Mouse (Mus musculus) neural tube, embryonic 13.5 days (tissue): ENCODE results near the gene Cyp4f37. TPM values are rescaled to one million over a fixed set of nuclear protein-coding genes. Genes with fewer than 3 reads are reported as not detected.

Experiments used
- ATAC-seq: fragments of 200-750 bp; cut with Nextera tagmentation; 2 replicates; pipeline ENCODE4 v1.8.0; 2017; ENCODE audit warnings: low read depth, mild to moderate bottlenecking, moderate TSS enrichment, moderate library complexity
- H3K27ac ChIP-seq: fragments of 300-500 bp; sonication (generic); replicated peaks from 2 replicates; pipeline ENCODE4 v1.5.1; 2015; ENCODE audit warnings: moderate library complexity, mild to moderate bottlenecking, inconsistent platforms
- H3K27me3 ChIP-seq: fragments of 300-500 bp; sonication (generic); 2 replicates; pipeline ENCODE4 v1.6.1; 2015; ENCODE audit warnings: mild to moderate bottlenecking, inconsistent platforms
- H3K36me3 ChIP-seq: fragments of 300-500 bp; sonication (generic); 2 replicates; pipeline ENCODE4 v1.6.1; 2015; ENCODE audit warnings: mild to moderate bottlenecking, inconsistent platforms
- H3K4me1 ChIP-seq: fragments of 300-500 bp; sonication (generic); replicated peaks from 2 replicates; pipeline ENCODE4 v1.6.1; 2015; ENCODE audit warnings: inconsistent platforms
- H3K4me2 ChIP-seq: fragments of 300-500 bp; sonication (generic); 2 replicates; pipeline ENCODE4 v1.6.1; 2015; ENCODE audit warnings: inconsistent platforms, mild to moderate bottlenecking, moderate library complexity
- H3K4me3 ChIP-seq: fragments of 300-500 bp; sonication (generic); 2 replicates; pipeline ENCODE4 v1.5.1; 2015; ENCODE audit warnings: mild to moderate bottlenecking, inconsistent platforms
- H3K9ac ChIP-seq: fragments of 300-500 bp; sonication (generic); 2 replicates; pipeline ENCODE4 v1.6.1; 2015; ENCODE audit warnings: moderate library complexity, mild to moderate bottlenecking, inconsistent platforms
- H3K9me3 ChIP-seq: fragments of 300-500 bp; sonication (generic); 2 replicates; pipeline ENCODE4 v1.6.1; 2016; ENCODE audit warnings: inconsistent platforms
- WGBS: fragments of 180-500 bp; shearing (Covaris S2); methylation state at CpG from one replicate; pipeline ENCODE4 v1.1.7; 2015; 5-methylcytosine and 5-hydroxymethylcytosine counted together
- polyA plus RNA-seq: library from polyadenylated mRNA; unstranded; fragments of >200 nt; fragmentation: Nextera tagmentation; extraction: Ambion mirVana; gene quantifications from 2 replicates; pipeline ENCODE4 v1.2.1, GENCODE M21; 2015

Gene Cyp4f37
- polyA plus RNA-seq, 1 experiment from 2014 or later, result 0.53 TPM

GRCm38 (mm10) chr17:32636341-32636740 is 15.2 kb downstream of the Cyp4f37 start:
- H3K9me3 ChIP-seq, result no peaks in the 10 kb centered on the region
- H3K27me3 ChIP-seq, result no peaks in the 10 kb centered on the region
- no peak overlapping the region for H3K27ac ChIP-seq
- no peaks in the 10 kb centered on the region for H3K36me3 ChIP-seq
- no peak for ATAC-seq
- WGBS, result 66% methylated on average over 3 of the region's 3 CpGs
- no peak overlapping the region for H3K9ac ChIP-seq
- no peak overlapping the region for H3K4me2 ChIP-seq
- no peak overlapping the region for H3K4me3 ChIP-seq
- peaks cover 5% of the 10 kb centered on the region for H3K4me1 ChIP-seq

GRCm38 (mm10) chr17:32637151-32637550 is 16.0 kb downstream of the Cyp4f37 start:
- H3K27ac ChIP-seq, result no peak overlapping the region
- no peak for ATAC-seq
- H3K27me3 ChIP-seq, result no peaks in the 10 kb centered on the region
- no peaks in the 10 kb centered on the region for H3K36me3 ChIP-seq
- WGBS, result 85% methylated on average over 2 of the region's 2 CpGs
- H3K4me1 ChIP-seq, result peaks cover 5% of the 10 kb centered on the region
- H3K9me3 ChIP-seq, result no peaks in the 10 kb centered on the region
- no peak overlapping the region for H3K9ac ChIP-seq
- no peak overlapping the region for H3K4me2 ChIP-seq
- H3K4me3 ChIP-seq, result no peak overlapping the region

- WGBS, result 90% methylated on average over 4 of the region's 4 CpGs
- no peaks in the 10 kb centered on the region for H3K27me3 ChIP-seq
- no peak overlapping the region for H3K9ac ChIP-seq
- H3K9me3 ChIP-seq, result no peaks in the 10 kb centered on the region
- no peak overlapping the region for H3K4me3 ChIP-seq
- ATAC-seq, result no peak
- H3K27ac ChIP-seq, result no peak overlapping the region
- no peaks in the 10 kb centered on the region for H3K36me3 ChIP-seq
- H3K4me2 ChIP-seq, result no peak overlapping the region
- no peaks in the 10 kb centered on the region for H3K4me1 ChIP-seq
Measured at GRCm38 (mm10) chr17:32646631-32647030, 25.5 kb downstream of the Cyp4f37 start.

GRCm38 (mm10) chr17:32653860-32654259 is 32.8 kb downstream of the Cyp4f37 start:
- Histone ChIP-seq H3K27ac (no peak overlapping the region), H3K9me3 (no peaks in the 10 kb centered on the region), H3K27me3 (no peaks in the 10 kb centered on the region), H3K4me2 (no peak overlapping the region), H3K4me3 (no peak overlapping the region), H3K4me1 (no peaks in the 10 kb centered on the region), H3K36me3 (no peaks in the 10 kb centered on the region), H3K9ac (no peak overlapping the region)
- ATAC-seq, result no peak
- WGBS, result 91% methylated on average over 4 of the region's 4 CpGs

GRCm38 (mm10) chr17:32657041-32657440 is 35.9 kb downstream of the Cyp4f37 start:
- Histone ChIP-seq H3K9me3 (no peaks in the 10 kb centered on the region), H3K4me1 (no peaks in the 10 kb centered on the region), H3K9ac (no peak overlapping the region), H3K27me3 (no peaks in the 10 kb centered on the region), H3K4me2 (no peak overlapping the region), H3K4me3 (no peak overlapping the region), H3K27ac (no peak overlapping the region), H3K36me3 (no peaks in the 10 kb centered on the region)
- ATAC-seq, result no peak
- 77% methylated on average over 3 of the region's 3 CpGs for WGBS

GRCm38 (mm10) chr17:32658246-32658645 is 37.1 kb downstream of the Cyp4f37 start:
- Histone ChIP-seq H3K27ac (no peak overlapping the region), H3K9me3 (no peaks in the 10 kb centered on the region), H3K9ac (no peak overlapping the region), H3K36me3 (no peaks in the 10 kb centered on the region), H3K4me1 (no peaks in the 10 kb centered on the region), H3K4me3 (no peak overlapping the region), H3K4me2 (no peak overlapping the region), H3K27me3 (no peaks in the 10 kb centered on the region)
- no peak for ATAC-seq
- WGBS, result 73% methylated on average over 1 of the region's 1 CpGs

GRCm38 (mm10) chr17:32658712-32659111 is 37.6 kb downstream of the Cyp4f37 start, which contains the start of gene Cyp4f40:
Cyp4f40 (plus strand) TSS chr17:32658900.
- Histone ChIP-seq H3K9ac (no peak within 1 kb of the TSS), H3K27me3 (no peaks in the 10 kb centered on the region), H3K4me3 (no peak within 1 kb of the TSS), H3K9me3 (no peaks in the 10 kb centered on the region), H3K4me2 (no peak within 1 kb of the TSS), H3K36me3 (no peaks in the 10 kb centered on the region), H3K4me1 (no peaks in the 10 kb centered on the region), H3K27ac (no peak within 1 kb of the TSS)
- WGBS, result 67% methylated on average over 2 of the region's 2 CpGs
- ATAC-seq, result no peak

- WGBS, result 70% methylated on average over 7 of the region's 7 CpGs
Measured at GRCm38 (mm10) chr17:32673976-32674375, 52.9 kb downstream of the Cyp4f37 start.

GRCm38 (mm10) chr17:32676040-32676635 is 55.0 kb downstream of the Cyp4f37 start:
- Histone ChIP-seq H3K27me3 (no peaks in the 10 kb centered on the region), H3K4me2 (peak overlapping the region; percentile 39), H3K27ac (no peak overlapping the region), H3K9me3 (no peaks in the 10 kb centered on the region), H3K4me3 (no peak overlapping the region), H3K9ac (0 out of 2 replicates have a peak overlapping the region, but pooled peaks have one; percentile 34), H3K4me1 (no peaks in the 10 kb centered on the region; the same call in 1 of the 2 replicates), H3K36me3 (no peaks in the 10 kb centered on the region)
- 0 out of 2 replicates have a peak, but pooled peaks have one; percentile 56 for ATAC-seq
- WGBS, result 51% methylated on average over 21 of the region's 21 CpGs

More at GRCm38 (mm10) chr17:32673976-32674375, 52.9 kb downstream of the Cyp4f37 start:
- no peak overlapping the region for H3K4me3 ChIP-seq
- no peak for ATAC-seq
- no peaks in the 10 kb centered on the region; the same call in 1 of the 2 replicates for H3K4me1 ChIP-seq
- no peaks in the 10 kb centered on the region for H3K9me3 ChIP-seq
- H3K9ac ChIP-seq, result no peak overlapping the region
- H3K36me3 ChIP-seq, result no peaks in the 10 kb centered on the region
- H3K27me3 ChIP-seq, result no peaks in the 10 kb centered on the region
- no peak overlapping the region for H3K27ac ChIP-seq
- H3K4me2 ChIP-seq, result no peak overlapping the region

- no peaks in the 10 kb centered on the region for H3K27me3 ChIP-seq
- no peak for ATAC-seq
- peaks cover under 1% of the 10 kb centered on the region; the same call in 1 of the 2 replicates for H3K4me1 ChIP-seq
- H3K4me2 ChIP-seq, result no peak overlapping the region
- H3K9me3 ChIP-seq, result no peaks in the 10 kb centered on the region
- WGBS, result 16% methylated on average over 2 of the region's 2 CpGs
- H3K4me3 ChIP-seq, result no peak overlapping the region
- H3K27ac ChIP-seq, result no peak overlapping the region
- no peak overlapping the region for H3K9ac ChIP-seq
- H3K36me3 ChIP-seq, result no peaks in the 10 kb centered on the region
Measured at GRCm38 (mm10) chr17:32680404-32680803, 59.3 kb downstream of the Cyp4f37 start.

- Histone ChIP-seq H3K4me3 (no peak within 1 kb of the TSS), H3K36me3 (no peaks in the 10 kb centered on the region), H3K27ac (no peak within 1 kb of the TSS), H3K4me2 (no peak within 1 kb of the TSS), H3K9me3 (no peaks in the 10 kb centered on the region), H3K4me1 (0 out of 2 replicates have a peak, but pooled peaks cover 6% of the 10 kb centered on the region), H3K9ac (no peak within 1 kb of the TSS), H3K27me3 (no peaks in the 10 kb centered on the region)
- ATAC-seq, result no peak
- 27% methylated on average over 7 of the region's 7 CpGs for WGBS
Measured at GRCm38 (mm10) chr17:32685048-32685750, 64.1 kb downstream of the Cyp4f37 start, which contains the start of gene Cyp4f15. Cyp4f15 (plus strand) TSS chr17:32685627.
